Mouse (Mus musculus) liver, postnatal 0 days (tissue): ENCODE measurements around the gene Plxdc1.

Source experiments
- CTCF ChIP-seq: sonication (generic); IDR thresholded peaks from 2 replicates; pipeline ENCODE4 v1.5.1; 2016; ENCODE audit warnings: antibody characterized with exemption, low read depth
- EP300 ChIP-seq: IDR thresholded peaks from 2 replicates; pipeline ENCODE4 v1.6.1; 2016; ENCODE audit warnings: antibody characterized with exemption, low read depth, mild to moderate bottlenecking

- TF ChIP-seq CTCF, result no peak
- no peak for TF ChIP-seq EP300
Measured at GRCm38 (mm10) chr11:97978392-97978791, 7.9 kb downstream of the Plxdc1 start.
